Mouse (Mus musculus): ENCODE measurements at regions not wholly inside any gene's neighbourhood (a gene's known extent, or its start where the extent isn't known, plus 50 kb on each side); places are given as distances from the start of the nearest gene placed in this dataset.

DNA sequence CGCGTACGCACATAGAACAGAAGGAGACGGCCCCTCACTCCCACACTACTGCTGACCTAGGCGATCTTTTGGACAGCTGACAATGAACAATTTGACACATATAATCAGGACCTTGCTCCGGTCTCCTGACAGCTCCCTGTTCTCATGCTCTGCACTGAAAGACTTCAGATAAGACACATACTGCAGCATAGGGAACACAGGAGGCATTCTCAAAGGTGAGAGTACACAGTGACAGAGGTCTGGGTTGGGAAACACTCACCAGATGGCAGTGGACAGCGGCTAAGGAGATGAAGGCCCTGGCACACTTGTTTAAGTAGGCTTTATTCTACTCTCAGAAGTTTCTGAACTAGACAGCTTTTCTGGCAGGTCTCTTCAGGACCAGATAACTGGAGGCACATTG lies 156.9 kb downstream of the Kctd12 start:
- WGBS, result 88% methylated on average over 7 of the region's 7 CpGs
- no peak overlapping the region for H3K9ac ChIP-seq (replicated peaks)

DNA sequence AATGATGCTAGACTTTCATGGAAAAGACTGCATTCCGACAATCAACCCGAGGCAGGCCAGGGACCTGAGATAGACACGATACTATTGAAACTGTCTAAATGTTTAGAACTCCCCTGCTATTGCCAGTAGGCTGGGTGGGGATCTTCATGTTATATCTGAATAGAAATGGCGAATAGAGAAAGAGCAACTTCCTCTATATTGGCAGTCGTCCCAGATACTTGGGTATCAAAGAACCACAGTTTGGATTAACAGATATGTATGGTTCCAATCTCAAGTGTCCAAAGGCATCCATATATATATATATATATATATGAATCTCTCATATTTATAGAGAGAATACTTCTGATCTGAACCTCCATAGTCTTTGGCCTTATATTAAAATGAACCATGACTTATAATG lies 161.8 kb downstream of the Kctd12 start:
- ATAC-seq (ENCODE audit: low FRiP score, low read depth), result no peak
- Histone ChIP-seq H3K27me3 (no peaks in the 10 kb centered on the region), H3K9ac (replicated peaks) (no peak overlapping the region), H3K27ac (replicated peaks) (no peak overlapping the region), H3K4me3 (no peak overlapping the region), H3K4me1 (no peaks in the 10 kb centered on the region), H3K9me3 (no peaks in the 10 kb centered on the region), H3K36me3 (no peaks in the 10 kb centered on the region), H3K4me2 (replicated peaks) (no peak overlapping the region)
- WGBS, result 92% methylated on average over 5 of the region's 5 CpGs

More for the DNA sequence above, 156.9 kb downstream of the Kctd12 start:
- no peak for ATAC-seq (ENCODE audit: low FRiP score, low read depth)
- Histone ChIP-seq H3K27me3 (no peaks in the 10 kb centered on the region), H3K4me3 (no peak overlapping the region), H3K4me2 (replicated peaks) (no peak overlapping the region), H3K9me3 (no peaks in the 10 kb centered on the region), H3K27ac (replicated peaks) (no peak overlapping the region), H3K36me3 (no peaks in the 10 kb centered on the region), H3K4me1 (no peaks in the 10 kb centered on the region)

DNA sequence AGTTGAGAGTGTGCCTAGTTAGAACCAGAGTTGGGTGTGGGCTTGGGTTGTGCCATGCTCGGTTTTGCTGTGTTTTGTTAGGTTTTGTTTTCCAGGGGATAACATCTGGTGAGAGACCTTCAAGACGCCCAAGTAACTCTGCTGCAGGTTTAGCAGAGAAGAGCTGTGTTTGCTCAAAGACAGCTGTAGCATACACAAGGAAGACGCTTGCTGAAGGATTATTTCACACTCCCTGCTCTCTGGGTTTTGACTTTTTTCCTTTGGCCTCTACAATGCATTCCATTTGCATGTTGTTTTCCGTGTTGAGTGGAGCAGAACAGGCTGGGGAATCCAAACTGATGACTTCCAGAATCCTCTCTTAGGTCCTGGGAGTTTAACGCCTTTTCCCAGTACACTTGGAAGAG lies 170.8 kb downstream of the Kctd12 start:
- Histone ChIP-seq H3K9me3 (no peaks in the 10 kb centered on the region), H3K4me2 (replicated peaks) (no peak overlapping the region), H3K4me3 (no peak overlapping the region), H3K9ac (replicated peaks) (no peak overlapping the region), H3K36me3 (no peaks in the 10 kb centered on the region), H3K4me1 (no peaks in the 10 kb centered on the region), H3K27me3 (no peaks in the 10 kb centered on the region), H3K27ac (replicated peaks) (no peak overlapping the region)
- no peak for ATAC-seq (ENCODE audit: low FRiP score, low read depth)
- 57% methylated on average over 5 of the region's 5 CpGs for WGBS

DNA sequence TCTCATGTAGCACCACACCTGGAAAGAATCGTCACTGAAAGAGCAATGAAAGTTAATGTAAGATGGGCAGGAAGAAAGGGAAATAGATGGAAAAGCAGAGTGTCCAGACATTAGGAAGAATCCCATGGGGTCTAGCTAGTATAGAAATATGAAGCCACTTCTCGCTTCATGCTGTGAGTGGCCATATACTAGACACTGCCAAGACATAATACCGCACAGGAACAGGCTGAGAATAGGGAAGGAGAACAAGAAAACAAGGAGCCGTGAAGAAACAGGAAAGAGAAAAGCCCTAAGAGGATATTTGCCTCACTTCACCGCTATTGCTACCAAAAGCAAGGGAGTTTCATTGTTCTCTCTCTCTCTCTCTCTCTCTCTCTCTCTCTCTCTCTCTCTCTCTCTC lies 171.4 kb downstream of the Kctd12 start:
- H3K9me3 ChIP-seq, result no peaks in the 10 kb centered on the region
- WGBS, result 64% methylated on average over 5 of the region's 5 CpGs
- H3K4me1 ChIP-seq, result no peaks in the 10 kb centered on the region
- H3K36me3 ChIP-seq, result no peaks in the 10 kb centered on the region
- no peak overlapping the region for H3K9ac ChIP-seq (replicated peaks)
- H3K27me3 ChIP-seq, result no peaks in the 10 kb centered on the region
- H3K4me2 ChIP-seq (replicated peaks), result no peak overlapping the region
- H3K27ac ChIP-seq (replicated peaks), result no peak overlapping the region
- H3K4me3 ChIP-seq, result no peak overlapping the region
- ATAC-seq (ENCODE audit: low FRiP score, low read depth), result no peak

DNA sequence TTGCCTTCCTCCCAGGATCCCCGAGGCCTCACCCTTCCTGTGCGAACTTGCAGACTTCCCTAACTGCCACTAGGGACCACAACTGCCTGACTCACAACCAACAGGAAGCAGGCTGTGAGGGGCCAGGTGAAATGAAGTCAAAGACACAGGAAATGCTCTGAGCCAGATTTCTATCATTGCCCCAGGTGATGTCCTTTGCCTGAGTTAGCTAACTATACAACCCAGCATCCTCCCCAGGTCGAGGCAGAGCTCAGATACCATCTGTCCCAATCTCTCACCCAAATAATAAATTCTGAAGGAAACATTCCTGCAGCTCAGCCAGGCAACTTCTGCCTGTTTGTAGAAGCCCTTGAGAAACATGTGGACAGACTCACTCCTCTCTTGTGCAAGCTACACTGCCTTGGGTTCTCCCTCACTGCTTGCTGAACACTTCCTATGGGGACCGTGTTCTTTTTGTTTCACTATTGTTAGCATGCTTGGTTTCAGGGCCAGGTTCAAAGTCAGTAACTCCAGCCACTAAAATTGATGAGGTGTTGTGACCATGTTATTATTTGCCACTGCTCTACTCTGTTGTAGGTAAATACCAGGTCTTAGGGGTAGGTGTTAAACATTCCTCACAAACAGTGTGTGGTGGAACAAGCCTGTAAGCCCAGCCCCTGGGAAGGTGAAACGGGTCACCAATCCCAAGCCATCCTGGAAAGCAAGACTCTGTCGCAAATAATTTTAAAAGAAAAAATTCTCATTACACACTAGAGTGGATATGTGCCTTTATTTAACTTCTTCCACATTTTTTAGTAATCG lies 172.1 kb downstream of the Kctd12 start:
- H3K36me3 ChIP-seq, result no peaks in the 10 kb centered on the region
- ATAC-seq (ENCODE audit: low FRiP score, low read depth), result no peak
- no peak overlapping the region for H3K9ac ChIP-seq (replicated peaks)
- no peak overlapping the region for H3K4me3 ChIP-seq
- no peak overlapping the region for H3K4me2 ChIP-seq (replicated peaks)
- no peak overlapping the region for H3K27ac ChIP-seq (replicated peaks)
- no peaks in the 10 kb centered on the region for H3K9me3 ChIP-seq
- WGBS, result 73% methylated on average over 7 of the region's 7 CpGs
- H3K27me3 ChIP-seq, result no peaks in the 10 kb centered on the region
- H3K4me1 ChIP-seq, result no peaks in the 10 kb centered on the region

DNA sequence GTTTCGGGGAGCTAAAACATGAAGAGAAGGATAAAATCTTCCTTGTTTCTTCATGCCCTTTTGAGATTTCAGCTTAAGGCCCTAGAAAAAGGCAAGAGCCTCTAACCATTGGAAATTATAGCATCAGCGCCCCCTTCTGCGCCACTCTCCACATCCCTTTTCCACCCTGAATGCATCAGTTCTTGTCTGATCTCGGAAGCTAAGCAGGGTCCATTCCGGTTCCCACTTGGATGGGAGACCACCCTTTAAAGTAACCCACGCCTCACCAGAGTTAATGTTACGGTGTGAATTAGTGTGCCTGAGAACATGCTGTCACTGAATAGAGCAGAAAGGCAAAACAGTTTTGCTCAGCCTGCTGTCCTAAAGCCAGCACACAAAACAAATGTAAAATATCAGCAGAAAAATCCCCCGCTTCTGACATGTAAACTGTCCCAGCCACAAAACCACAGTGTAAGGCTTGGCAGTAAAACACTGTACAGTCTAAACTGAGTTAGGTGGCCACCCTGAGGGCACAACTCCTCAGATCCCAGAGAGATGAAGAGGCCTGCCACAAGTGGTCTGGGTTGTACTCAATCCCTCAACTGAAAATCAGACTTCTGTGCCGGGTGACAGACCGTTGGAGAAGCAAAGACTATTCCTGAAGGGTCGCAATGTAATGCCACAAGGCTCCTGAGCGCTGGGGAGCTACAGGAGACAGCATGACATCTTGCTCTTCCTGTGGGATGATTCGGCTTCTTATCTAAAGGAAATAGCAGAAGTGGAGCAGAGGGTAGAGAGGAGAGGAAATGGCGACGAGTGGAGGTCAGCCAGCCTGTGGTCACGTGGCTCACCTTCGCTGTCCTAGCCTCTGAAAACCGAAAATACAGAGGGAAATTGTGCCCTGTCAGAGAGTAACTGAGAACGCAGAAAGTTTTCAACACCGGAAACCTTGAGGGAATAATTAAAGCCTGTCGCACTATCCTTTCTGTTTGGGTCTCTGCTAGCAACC lies 176.2 kb downstream of the Kctd12 start:
- WGBS, result 66% methylated on average over 21 of the region's 21 CpGs
- H3K36me3 ChIP-seq, result no peaks in the 10 kb centered on the region
- no peak for ATAC-seq (ENCODE audit: low FRiP score, low read depth)
- no peaks in the 10 kb centered on the region for H3K27me3 ChIP-seq
- H3K27ac ChIP-seq (replicated peaks), result no peak overlapping the region
- H3K4me2 ChIP-seq (replicated peaks), result no peak overlapping the region
- H3K4me3 ChIP-seq, result no peak overlapping the region
- H3K4me1 ChIP-seq, result no peaks in the 10 kb centered on the region
- no peaks in the 10 kb centered on the region for H3K9me3 ChIP-seq
- H3K9ac ChIP-seq (replicated peaks), result no peak overlapping the region

DNA sequence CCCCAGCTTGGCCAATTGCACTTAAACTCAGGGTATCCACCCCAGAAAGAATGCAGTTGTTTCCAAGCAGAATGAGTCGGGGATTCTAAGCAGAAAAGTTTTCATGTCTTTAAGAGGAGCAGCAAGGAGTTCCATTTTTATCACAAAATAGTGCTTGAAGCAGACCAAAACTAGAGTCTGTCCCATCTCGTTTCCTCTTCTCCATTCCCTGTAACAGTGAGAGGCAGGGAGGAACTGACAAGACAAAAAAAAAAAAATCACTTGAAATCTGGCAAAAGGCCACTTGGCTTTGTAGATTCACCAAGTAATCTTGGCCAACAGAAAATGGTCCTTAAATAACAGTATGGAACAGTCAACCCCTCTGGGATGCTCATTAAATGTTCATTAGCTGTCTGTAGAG lies 186.8 kb downstream of the Kctd12 start:
- Histone ChIP-seq H3K36me3 (no peaks in the 10 kb centered on the region), H3K4me1 (no peaks in the 10 kb centered on the region), H3K9me3 (no peaks in the 10 kb centered on the region), H3K4me3 (no peak overlapping the region), H3K4me2 (replicated peaks) (no peak overlapping the region), H3K9ac (replicated peaks) (no peak overlapping the region), H3K27me3 (no peaks in the 10 kb centered on the region), H3K27ac (replicated peaks) (no peak overlapping the region)
- WGBS, result 91% methylated on average over 2 of the region's 2 CpGs
- ATAC-seq (ENCODE audit: low FRiP score, low read depth), result no peak

DNA sequence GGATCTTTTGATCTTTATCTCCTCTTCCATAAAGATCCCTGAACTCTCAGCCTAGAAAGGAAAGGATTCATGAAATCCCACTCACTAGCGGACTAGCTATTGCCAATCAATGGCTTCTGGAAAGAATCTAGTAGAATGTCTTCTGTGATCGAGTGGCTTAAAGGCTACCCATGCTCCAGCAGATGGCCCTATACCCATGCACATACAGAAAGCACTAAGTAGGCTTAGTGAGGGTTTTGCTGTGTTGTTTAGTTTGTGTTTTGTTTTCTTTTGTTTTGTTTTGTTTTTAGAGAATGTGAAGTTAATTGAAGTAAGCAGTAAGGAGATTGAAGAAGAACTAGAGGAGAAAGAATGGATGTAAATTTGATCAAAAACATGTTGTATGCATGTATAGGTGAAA lies 187.5 kb downstream of the Kctd12 start:
- Histone ChIP-seq H3K4me3 (no peak overlapping the region), H3K27ac (replicated peaks) (no peak overlapping the region), H3K4me2 (replicated peaks) (no peak overlapping the region), H3K9ac (replicated peaks) (no peak overlapping the region), H3K4me1 (no peaks in the 10 kb centered on the region), H3K27me3 (no peaks in the 10 kb centered on the region), H3K9me3 (no peaks in the 10 kb centered on the region), H3K36me3 (no peaks in the 10 kb centered on the region)
- WGBS, result 88% methylated on average over 2 of the region's 2 CpGs
- ATAC-seq (ENCODE audit: low FRiP score, low read depth), result no peak

DNA sequence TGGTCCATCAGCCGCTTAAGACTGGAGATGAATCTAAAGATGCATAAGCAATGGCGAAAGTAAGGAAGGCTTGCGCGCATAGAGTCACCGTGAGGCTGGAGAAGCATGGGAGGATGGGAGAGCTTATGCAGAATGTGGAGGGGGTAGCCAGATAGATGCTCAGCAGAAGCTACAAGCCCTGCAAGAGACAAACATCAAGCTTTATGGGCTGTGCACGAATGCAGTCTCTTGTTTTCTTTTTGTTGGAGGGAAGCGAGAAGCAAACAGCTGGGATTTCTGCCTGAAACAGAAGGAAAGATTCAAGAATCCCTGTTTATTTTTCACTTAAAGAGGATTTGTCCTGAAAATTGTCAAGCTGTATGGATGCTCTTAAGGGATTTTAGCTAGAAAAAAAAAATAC lies 188.7 kb downstream of the Kctd12 start:
- Histone ChIP-seq H3K4me3 (no peak overlapping the region), H3K27ac (replicated peaks) (no peak overlapping the region), H3K36me3 (no peaks in the 10 kb centered on the region), H3K4me2 (replicated peaks) (no peak overlapping the region), H3K9me3 (no peaks in the 10 kb centered on the region), H3K27me3 (no peaks in the 10 kb centered on the region), H3K9ac (replicated peaks) (no peak overlapping the region), H3K4me1 (no peaks in the 10 kb centered on the region)
- WGBS, result 89% methylated on average over 7 of the region's 7 CpGs
- ATAC-seq (ENCODE audit: low FRiP score, low read depth), result no peak

DNA sequence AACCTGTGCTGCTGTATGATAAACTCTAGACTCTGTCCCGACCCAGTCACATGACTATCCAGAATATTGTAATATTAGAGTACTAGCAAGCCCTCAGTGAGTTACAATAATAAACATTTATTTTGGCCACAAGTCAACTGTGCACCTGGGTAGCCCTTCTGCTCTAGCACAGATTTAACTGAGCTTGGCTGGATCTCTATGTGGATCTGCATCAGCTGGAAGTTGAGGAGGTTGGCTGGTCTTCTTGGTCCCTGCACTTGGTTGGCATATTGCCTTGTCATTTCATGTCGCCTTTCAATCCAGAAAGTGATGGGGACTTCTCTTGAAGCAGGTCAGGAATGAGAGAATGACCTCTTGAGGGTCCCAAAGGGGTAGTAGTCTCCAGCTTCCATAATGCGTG lies 191.5 kb downstream of the Kctd12 start:
- WGBS, result 89% methylated on average over 3 of the region's 3 CpGs
- H3K36me3 ChIP-seq, result no peaks in the 10 kb centered on the region
- no peak overlapping the region for H3K4me2 ChIP-seq (replicated peaks)
- H3K9ac ChIP-seq (replicated peaks), result no peak overlapping the region
- ATAC-seq (ENCODE audit: low FRiP score, low read depth), result no peak
- no peaks in the 10 kb centered on the region for H3K27me3 ChIP-seq
- no peak overlapping the region for H3K4me3 ChIP-seq
- no peaks in the 10 kb centered on the region for H3K4me1 ChIP-seq
- H3K9me3 ChIP-seq, result no peaks in the 10 kb centered on the region
- H3K27ac ChIP-seq (replicated peaks), result no peak overlapping the region

DNA sequence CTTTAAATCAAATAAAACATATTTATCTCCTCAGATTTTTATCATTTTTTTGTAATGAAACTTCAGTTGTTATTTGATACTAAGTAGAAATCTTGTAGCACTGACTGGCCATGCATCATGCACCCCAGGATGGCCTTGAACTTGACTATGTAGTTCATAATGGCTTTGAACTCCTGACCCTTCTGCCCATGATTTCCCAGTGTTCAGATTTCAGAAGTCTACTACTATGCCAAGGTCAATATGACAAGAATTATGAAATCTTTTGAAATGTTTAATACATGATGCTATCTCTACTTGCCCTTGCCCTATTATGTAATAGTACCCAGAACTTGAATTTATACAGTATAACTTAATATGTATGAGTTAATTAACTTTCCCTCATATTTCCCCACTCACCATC lies 200.2 kb downstream of the Kctd12 start:
- Histone ChIP-seq H3K4me1 (no peaks in the 10 kb centered on the region), H3K36me3 (no peaks in the 10 kb centered on the region), H3K4me3 (no peak overlapping the region), H3K9ac (replicated peaks) (no peak overlapping the region), H3K9me3 (no peaks in the 10 kb centered on the region), H3K27me3 (no peaks in the 10 kb centered on the region), H3K27ac (replicated peaks) (no peak overlapping the region), H3K4me2 (replicated peaks) (no peak overlapping the region)
- no peak for ATAC-seq (ENCODE audit: low FRiP score, low read depth)

DNA sequence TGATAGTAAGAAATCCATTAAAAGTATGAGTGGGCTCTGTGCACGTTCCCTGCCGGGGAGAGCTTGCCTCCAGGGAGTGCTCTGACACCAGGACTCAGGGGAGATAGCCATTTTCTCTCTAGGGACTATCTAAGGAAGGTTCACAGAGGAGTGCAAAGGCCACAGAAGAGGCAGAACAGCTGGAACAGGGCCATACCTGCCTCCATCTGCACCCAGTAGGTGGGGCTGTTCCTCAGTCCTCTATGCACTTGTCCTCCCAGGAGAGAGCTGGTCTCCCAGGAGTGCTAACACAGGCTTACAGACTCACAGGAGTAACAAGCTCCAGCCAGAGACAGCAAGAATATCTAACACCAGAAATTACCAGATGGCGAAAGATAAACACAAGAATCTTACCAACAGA lies 212.7 kb downstream of the Kctd12 start:
- Histone ChIP-seq H3K4me1 (no peaks in the 10 kb centered on the region), H3K27me3 (no peaks in the 10 kb centered on the region), H3K9ac (replicated peaks) (no peak overlapping the region), H3K4me2 (replicated peaks) (no peak overlapping the region), H3K36me3 (no peaks in the 10 kb centered on the region), H3K9me3 (no peaks in the 10 kb centered on the region), H3K27ac (replicated peaks) (no peak overlapping the region), H3K4me3 (no peak overlapping the region)
- whole genome bisulfite sequencing, result 77% methylated on average over 3 of the region's 3 CpGs
- ATAC-seq (ENCODE audit: low FRiP score, low read depth), result no peak
